Mouse (Mus musculus) neutrophil, adult 83 days (primary cell): ENCODE data around the gene Cfap20. TPM values are rescaled to one million over a fixed set of nuclear protein-coding genes. Genes with fewer than 3 reads are reported as not detected.

Experiments
- total RNA-seq, 2 experiments: library from RNA; stranded (reverse); gene quantifications; one replicate each; pipeline ENCODE4 v1.2.4; 2023

The Cfap20 gene
- 10 to 100 TPM; 30.1 to 33.3 TPM for total RNA-seq

DNA sequence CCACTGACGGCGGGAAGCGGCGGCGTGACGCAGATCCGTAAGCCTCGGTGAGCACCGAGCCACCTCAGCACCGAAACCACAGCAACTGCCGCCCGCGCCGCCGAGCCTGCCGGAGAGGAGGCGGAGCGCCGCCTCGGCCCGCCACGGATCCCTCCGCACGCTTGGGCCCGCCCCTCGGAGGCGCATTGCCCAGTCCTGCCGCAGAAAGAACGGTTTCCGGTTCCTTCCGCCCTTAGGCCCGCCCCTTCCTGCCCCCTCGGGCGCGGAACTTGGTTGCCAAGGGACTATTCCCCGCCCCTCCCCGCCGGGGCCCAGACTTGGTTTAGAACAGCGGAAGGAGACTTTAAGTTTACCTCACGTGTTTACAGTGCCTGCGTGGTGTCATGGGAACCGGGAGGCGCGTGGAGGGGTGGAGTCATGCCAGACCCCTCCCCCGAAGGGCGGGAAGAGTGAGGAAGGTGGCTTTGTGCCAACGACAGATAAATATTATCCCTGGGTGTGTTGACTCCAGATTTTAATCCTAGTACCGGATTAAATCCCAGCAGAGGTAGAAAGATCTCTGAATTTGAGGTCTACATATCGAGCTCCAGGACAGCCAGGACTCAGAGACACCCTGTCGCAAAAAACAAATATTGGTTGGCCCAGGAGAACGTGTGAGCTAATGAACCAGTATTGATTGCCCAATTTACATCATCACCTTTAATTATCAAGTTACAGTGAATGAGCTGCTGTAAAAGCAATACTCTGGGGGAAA is at the start of gene Cfap20:
Cfap20 (minus strand) TSS at position 184 of the 754 bp plus-strand sequence.

Other genes starting within 250 kb of the Cfap20 start
- 10 to 100 TPM; 22.2 to 23.4 TPM for gene Kifc3, start 232.1 kb downstream of the Cfap20 start, total RNA-seq
- gene Cngb1, start 128.3 kb downstream of the Cfap20 start, total RNA-seq, result under 1 TPM; 0.42 to 0.48 TPM
- not detected for gene Tepp, start 124.3 kb downstream of the Cfap20 start, total RNA-seq
- 10 to 100 TPM; 10.8 to 12.3 TPM for gene Zfp319, start 102.9 kb downstream of the Cfap20 start, total RNA-seq
- gene Usb1, start 102.6 kb downstream of the Cfap20 start, total RNA-seq, result 10 to 100 TPM; 30.7 to 36.1 TPM
- under 1 TPM in 1 of 2 experiments, not detected in 1; 0.13 TPM for gene Mmp15, start 82.6 kb downstream of the Cfap20 start, total RNA-seq
- 10 to 100 TPM; 42.3 to 43.5 TPM for gene Csnk2a2, start 55.2 kb upstream of the Cfap20 start, total RNA-seq
- not detected for gene Ccdc113, start 99.2 kb upstream of the Cfap20 start, total RNA-seq
- not detected for gene Prss54, start 141.5 kb upstream of the Cfap20 start, total RNA-seq
- 1 to 10 TPM; 6.4 to 6.5 TPM for gene Gins3, start 198.6 kb upstream of the Cfap20 start, total RNA-seq
- gene Ndrg4, start 242.1 kb upstream of the Cfap20 start, total RNA-seq, result under 1 TPM in 1 of 2 experiments, not detected in 1; 0.61 TPM